Mouse (Mus musculus): ENCODE data around the gene Slc19a2.

Slc19a2 gene

GRCm38 (mm10) chr1:164252551-164252950, 3.7 kb downstream of the Slc19a2 start:
- WGBS, result 82% methylated on average over 5 of the region's 5 CpGs

- WGBS, result 86% methylated on average over 3 of the region's 3 CpGs
Observed at GRCm38 (mm10) chr1:164254836-164255235, 6.0 kb downstream of the Slc19a2 start.

- WGBS, result 82% methylated on average over 16 of the region's 16 CpGs
Observed at GRCm38 (mm10) chr1:164260171-164261028, 11.6 kb downstream of the Slc19a2 start.

- WGBS, result 36% methylated on average over 7 of the region's 7 CpGs
Observed at GRCm38 (mm10) chr1:164261553-164261952, 12.7 kb downstream of the Slc19a2 start.

- WGBS, result 92% methylated on average over 7 of the region's 7 CpGs
Observed at GRCm38 (mm10) chr1:164270941-164271340, 22.1 kb downstream of the Slc19a2 start.

- 75% methylated on average over 6 of the region's 6 CpGs for WGBS
Observed at GRCm38 (mm10) chr1:164273659-164274058, 24.8 kb downstream of the Slc19a2 start.

GRCm38 (mm10) chr1:164275455-164275954, 26.7 kb downstream of the Slc19a2 start, which contains the start of gene Ccdc181:
Ccdc181 (plus strand) TSS chr1:164275585.
- WGBS, result under 1% methylated on average over 31 of the region's 31 CpGs

- WGBS, result 81% methylated on average over 3 of the region's 3 CpGs
Observed at GRCm38 (mm10) chr1:164276552-164276951, 27.7 kb downstream of the Slc19a2 start.

GRCm38 (mm10) chr1:164279332-164279731, 30.5 kb downstream of the Slc19a2 start:
- 64% methylated on average over 4 of the region's 4 CpGs for WGBS

- WGBS, result 88% methylated on average over 3 of the region's 3 CpGs
Observed at GRCm38 (mm10) chr1:164284007-164284406, 35.2 kb downstream of the Slc19a2 start.

- WGBS, result 49% methylated on average over 15 of the region's 15 CpGs
Observed at GRCm38 (mm10) chr1:164287406-164287805, 38.6 kb downstream of the Slc19a2 start.

- WGBS, result 72% methylated on average over 5 of the region's 5 CpGs
Observed at GRCm38 (mm10) chr1:164292040-164292439, 43.2 kb downstream of the Slc19a2 start.

GRCm38 (mm10) chr1:164294071-164294470, 45.2 kb downstream of the Slc19a2 start:
- 95% methylated on average over 6 of the region's 6 CpGs for WGBS

- 97% methylated on average over 4 of the region's 5 CpGs for WGBS
Observed at GRCm38 (mm10) chr1:164296473-164296872, 47.6 kb downstream of the Slc19a2 start.

- 92% methylated on average over 4 of the region's 4 CpGs for WGBS
Observed at GRCm38 (mm10) chr1:164301949-164302348, 53.1 kb downstream of the Slc19a2 start.

GRCm38 (mm10) chr1:164303821-164304220, 55.0 kb downstream of the Slc19a2 start, which contains the start of gene Nme7:
Nme7 (plus strand) TSS chr1:164304121.
- WGBS, result 79% methylated on average over 5 of the region's 5 CpGs

GRCm38 (mm10) chr1:164307124-164307751, 58.4 kb downstream of the Slc19a2 start, which contains the start of gene Blzf1:
Blzf1 (minus strand) TSS chr1:164307489.
- under 1% methylated on average over 35 of the region's 35 CpGs for WGBS

GRCm38 (mm10) chr1:164307922-164308321, 59.1 kb downstream of the Slc19a2 start:
- 7% methylated on average over 10 of the region's 10 CpGs for WGBS

GRCm38 (mm10) chr1:164314085-164314484, 65.2 kb downstream of the Slc19a2 start:
- 86% methylated on average over 5 of the region's 5 CpGs for WGBS
